Mouse (Mus musculus) ES-CJ7 (cell line): ENCODE data around the gene Rasgrf1.

Experiments
- DNase-seq: peaks from one replicate; pipeline ENCODE4 v3.0.0; 2011; ENCODE audit warnings: low read depth, low spot score

The Rasgrf1 gene

DNA sequence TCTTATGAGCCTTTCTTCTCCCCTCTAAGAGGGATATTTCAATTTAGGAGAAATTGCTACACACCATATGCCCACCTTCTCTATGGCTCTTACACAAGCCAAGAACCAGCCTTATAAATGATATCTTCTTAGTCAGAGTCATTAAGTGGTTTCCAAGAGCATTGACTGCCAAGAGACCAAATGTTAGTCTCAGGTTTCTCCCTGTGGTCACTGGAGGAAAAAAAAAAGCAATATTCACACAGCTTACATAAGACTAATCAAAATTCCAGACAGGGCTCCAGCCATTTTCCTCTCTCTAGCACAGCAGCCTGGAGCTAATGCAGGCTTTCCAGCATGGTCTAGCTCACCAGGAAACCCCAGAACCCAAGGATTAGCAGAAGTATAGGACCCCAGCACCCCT, 3.1 kb upstream of the Rasgrf1 start:
- DNase-seq, result no peak

DNA sequence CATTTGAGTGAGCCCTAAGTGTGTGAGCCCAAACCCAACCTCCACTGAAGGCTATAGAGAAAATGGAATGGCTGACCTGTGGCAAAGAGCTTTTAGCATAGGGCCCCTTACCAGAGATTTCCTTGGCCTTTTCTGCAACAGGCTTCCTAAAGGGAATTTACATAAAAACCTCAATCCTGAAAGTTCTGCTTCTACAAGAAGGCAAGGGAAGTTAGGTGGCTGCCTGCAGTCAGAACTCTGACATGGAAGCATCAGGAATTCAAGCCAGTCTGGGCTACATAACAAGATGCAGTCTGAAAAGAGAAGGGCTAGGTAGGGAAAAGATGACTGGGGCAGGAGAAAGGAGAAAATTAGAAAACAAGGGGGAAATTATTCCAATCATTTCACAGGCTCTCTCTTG, 1.8 kb upstream of the Rasgrf1 start:
- no peak for DNase-seq

DNA sequence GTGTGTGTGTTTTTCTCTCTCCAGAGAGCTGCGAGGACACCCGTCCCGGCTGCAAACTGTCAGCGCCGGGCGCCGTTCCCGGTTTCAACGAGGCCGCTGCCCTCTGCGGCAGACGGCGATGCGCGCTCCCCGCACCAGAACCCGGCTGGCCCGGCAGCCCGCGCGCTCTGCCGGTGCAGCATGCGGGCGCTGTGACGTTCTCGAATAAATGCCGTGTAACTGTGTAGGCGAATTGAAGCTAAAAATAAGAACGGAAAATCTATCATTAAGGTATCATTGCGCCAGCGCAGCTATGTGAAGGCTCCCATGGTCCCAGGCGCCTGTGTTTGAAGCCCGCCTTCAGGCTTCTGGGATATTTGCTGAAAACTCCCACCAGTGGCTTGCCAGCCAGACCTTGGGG, 1.1 kb upstream of the Rasgrf1 start:
- DNase-seq, result no peak

DNA sequence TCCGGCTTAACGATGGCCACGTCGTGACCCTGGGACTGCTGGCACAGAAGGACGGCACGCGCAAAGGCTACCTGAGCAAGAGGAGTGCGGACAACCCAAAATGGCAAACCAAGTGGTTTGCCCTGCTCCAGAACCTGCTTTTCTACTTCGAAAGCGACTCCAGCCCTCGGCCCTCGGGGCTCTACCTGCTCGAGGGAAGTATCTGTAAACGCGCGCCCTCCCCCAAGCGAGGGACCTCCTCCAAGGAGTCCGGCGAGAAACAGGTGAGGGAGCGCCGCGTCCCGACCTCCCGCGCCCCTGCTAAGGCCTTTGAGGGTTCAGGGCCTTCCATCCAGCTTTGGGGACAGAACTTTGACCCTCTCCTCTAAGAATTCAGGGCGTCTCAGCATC, 298 bp downstream of the Rasgrf1 start:
- DNase-seq, result peak; percentile 43

DNA sequence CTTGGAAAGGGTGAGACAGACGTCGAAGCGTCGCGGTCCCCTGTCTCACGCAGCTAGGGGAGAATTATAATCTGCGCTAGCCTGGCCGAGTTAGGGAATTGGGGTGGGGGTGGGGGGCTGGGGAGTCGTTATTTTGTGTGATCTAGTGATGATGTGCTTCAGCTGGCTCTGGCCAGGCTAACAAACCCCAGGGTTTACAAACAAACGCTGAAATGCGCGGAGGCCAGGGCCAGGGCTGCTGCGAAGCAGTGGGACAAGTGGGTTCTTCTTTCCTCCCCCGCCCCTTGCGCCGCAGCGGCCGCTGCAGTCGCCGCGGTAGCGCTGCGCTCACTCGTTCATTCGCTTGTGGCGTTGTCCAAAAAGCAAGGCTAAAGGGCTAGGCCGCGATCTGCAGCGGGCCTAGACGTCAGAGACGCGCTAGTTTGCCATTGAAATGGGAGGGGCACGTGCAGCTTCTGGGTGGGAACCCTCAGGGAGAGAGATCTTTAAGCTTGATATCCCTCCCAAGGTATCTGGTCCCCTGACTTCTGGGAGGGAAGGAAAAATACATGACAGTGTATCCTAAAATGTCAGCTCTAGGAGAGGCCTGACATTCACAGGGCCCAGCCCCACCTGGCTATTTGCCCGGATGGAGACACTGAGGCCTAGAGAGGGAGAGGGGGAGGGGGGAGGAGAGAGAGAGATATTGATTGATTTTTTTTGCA, 1.2 kb downstream of the Rasgrf1 start:
- DNase-seq, result peak; percentile 52

DNA sequence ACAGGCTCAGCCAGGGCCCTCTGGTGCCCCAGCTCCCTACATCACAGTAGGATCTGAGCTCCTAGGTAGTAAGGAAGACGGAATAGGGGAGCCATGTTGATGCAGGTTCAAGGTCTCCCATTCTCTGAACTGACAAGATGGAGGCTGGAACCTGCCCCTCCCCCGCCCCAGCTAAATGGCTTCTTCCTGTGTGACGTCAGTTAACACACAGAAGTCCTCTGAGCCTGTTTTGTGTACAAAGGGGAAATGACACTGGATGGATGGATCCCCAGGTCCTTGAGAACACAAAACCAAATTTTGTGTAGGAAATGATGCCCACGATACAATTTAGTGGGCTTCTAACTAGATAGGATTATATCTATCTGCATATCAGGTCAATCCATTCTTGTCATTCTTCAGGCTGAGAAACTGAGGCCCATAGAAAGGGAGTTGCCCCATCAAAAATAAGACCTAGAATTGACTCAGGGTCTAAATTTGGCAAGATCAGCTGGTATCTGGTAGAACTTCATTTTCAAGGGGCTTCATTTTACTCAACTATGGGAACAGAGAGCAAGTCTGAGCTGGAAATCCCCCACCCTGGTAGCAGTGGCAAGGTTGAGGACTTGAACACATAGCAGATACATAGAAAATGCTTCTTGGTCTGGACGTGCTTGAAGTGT, 2.3 kb downstream of the Rasgrf1 start:
- DNase-seq, result peak; percentile 20

DNA sequence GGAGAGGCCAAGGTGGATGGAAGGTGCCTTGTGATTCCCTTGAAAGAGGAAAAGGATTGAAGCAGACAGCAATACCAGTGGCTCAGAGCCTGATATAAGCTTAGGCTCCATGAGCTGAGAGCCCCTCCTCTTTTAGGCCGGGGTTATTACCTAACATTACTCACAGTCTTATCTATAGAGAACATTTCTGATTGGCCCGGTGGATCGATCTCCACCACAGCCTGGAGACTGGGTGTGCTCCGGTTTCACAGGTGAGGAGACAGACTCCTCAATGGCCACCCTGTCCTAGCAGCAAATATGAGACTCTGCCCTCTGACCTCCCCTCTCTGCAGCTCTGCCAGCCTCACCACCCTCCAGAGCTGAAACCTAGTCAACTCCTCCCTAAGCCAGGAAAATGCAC, 3.4 kb downstream of the Rasgrf1 start:
- no peak for DNase-seq

DNA sequence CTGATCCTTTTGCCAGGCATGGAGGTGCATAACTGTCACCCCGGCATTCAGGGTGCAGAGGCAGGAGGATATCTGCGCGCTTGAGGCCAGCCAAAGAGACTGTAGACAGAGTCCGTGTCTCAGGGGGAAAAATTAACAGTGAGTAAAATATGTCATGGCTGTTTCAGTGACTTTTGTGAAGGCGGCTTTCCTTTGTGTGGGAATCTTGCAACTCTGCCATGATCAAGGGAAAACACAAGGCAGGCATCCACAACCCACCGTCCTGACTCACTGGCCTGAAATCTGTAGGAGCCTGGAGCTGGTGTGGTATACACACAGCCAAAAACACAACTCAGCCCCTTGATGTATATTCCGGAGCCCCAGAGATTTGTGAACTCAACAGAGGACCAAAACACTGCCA, 6.8 kb downstream of the Rasgrf1 start:
- DNase-seq, result no peak

DNA sequence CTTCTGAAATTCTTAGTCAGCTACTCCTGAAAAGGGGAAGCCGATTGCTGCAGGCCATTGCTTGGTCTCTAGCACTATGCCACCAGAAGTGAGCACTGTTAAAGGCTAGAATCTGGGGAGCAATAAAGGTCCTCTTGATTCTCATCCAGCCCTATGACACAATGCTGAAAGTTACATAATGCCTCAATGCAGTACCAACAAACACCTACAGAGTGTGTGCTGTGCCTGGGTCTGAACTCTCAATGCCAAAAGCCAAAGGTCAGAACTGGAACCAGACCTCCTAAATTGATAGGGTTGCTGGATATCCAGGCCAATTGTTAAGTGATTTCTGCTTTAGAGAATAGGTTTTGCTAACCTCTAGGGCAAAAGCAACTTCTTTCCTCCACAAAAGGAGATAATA, 7.7 kb downstream of the Rasgrf1 start:
- DNase-seq, result no peak

DNA sequence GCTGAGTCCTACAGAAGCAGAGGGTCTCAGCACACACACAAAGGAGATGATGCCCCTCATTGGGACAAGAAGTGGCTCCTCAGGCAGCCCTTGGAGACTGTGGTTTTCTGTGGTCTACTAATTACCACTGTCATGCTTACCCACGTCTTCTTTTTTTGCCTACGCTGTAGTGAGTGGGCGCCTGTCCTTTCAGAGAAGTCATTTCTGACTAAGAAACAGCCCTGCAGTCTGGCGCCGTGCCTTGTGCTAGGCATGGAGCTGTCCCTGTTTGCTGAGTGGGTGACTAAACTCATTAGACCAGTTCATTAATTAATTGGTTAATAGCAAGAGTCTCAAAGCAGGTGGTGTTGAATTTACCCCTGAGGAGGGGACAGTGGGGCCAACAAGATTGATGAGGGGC, 9.1 kb downstream of the Rasgrf1 start:
- DNase-seq, result no peak

DNA sequence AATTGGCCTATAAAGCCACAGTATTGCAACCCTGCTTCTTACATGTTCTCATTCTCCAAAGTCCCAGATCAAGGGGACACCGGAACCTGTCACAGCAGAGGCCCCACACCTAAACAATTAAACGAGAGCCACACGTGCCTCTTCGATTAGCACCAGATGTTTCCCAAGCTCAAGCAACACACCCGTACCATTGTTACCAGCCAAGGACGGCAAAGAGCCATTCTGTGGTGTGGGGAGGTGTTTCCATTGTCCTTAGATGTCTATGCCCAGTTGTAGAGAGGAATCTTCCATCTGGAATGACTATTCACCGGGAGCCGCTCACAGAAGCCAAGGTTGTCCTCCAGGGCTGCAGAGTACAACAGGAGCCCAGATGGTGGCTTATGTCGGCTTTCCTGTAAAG, 11.4 kb downstream of the Rasgrf1 start:
- no peak for DNase-seq

DNA sequence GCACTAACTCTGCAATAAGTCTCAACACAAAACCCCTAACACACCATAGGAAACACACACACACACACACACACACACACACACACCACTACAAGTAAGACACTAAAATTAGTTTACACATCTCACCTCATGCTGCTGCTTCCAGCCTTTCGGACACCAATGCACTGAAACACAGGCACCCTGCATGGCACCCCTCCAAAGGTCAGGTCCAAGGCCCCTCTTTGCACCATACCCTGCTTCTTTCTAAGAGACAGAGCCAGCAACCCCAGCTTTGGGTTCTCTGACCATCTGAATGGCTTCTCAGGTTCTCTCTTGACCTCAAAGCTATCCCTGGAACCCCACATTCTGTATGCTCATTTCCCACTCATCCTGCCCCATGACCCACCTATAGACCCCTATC, 13.0 kb downstream of the Rasgrf1 start:
- DNase-seq, result no peak

DNA sequence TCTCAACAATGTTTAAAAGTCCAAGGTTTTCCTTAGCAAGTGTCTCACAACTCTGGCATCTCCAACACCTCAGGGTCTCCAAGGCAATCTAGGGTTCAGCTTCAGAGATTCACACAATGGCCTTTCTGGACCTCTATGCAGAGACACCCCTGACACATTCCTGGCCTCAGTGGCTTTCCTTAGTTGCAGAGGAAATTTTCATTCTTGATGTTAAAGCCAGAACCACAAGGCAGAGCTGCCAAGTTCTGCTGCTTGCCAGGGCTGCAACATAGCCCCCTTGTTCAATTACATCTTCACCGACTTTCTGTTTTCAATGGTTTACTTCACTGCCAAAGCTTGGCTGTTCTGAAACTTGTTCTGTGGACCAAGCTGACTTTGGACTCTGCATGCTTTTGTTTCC, 15.1 kb downstream of the Rasgrf1 start:
- DNase-seq, result no peak

DNA sequence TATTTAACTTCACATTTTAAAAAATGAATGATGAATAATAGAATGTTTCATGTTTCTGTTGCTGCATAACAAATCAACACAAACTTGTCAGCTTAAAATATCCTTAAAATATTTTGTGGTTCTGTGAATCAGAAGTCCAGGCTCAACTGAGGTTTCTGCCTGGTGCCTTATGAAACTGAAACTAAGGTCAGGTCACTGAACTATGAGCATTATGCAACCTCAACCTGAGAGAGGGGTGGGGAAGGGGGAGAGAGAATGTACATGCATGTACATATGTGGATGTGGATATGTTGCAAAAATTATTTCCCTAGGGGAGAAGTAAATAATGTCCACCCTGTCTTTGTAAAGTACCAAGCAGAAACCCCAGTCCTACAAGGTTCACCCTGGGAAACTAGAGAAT, 18.8 kb downstream of the Rasgrf1 start:
- no peak for DNase-seq

DNA sequence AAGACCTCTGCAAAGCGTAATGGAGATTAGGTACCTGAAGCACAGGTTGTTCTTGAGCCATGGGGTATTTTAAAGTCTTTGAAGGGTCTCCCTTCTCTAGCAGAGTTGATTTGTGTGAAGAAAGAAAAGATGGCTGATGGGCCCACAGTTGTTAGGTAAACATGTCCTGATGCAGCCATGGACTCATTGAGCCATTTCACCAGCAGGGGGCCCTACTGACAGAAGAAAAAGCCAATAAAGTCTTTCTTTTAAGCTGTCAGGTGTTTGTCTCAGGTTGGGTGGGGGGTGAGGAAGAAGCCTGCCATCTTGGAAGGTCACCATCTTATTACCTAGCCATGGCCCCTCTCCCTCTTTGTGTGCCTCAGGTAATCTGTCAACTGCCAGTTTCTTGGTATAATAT, 30.7 kb downstream of the Rasgrf1 start:
- DNase-seq, result peak; percentile 25

DNA sequence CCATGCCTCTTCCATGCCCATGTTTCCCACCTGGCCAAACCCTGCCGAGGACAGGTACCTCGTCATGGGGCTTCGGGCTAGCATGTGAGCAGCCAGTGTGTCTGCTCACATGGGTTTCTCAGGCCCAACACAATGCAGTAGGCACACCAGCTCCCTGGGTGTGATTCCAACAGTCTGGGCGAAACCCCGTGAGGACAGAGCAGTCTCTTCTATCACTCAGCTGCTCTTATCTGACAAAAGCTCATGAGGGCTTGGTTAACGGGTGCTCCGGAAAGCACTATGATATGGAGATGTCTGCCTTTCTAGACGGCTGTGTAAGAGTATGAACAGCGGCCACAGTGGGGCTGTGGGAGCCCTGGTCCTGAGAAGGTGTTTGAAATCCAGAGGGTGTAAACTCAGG, 37.1 kb downstream of the Rasgrf1 start:
- no peak for DNase-seq

DNA sequence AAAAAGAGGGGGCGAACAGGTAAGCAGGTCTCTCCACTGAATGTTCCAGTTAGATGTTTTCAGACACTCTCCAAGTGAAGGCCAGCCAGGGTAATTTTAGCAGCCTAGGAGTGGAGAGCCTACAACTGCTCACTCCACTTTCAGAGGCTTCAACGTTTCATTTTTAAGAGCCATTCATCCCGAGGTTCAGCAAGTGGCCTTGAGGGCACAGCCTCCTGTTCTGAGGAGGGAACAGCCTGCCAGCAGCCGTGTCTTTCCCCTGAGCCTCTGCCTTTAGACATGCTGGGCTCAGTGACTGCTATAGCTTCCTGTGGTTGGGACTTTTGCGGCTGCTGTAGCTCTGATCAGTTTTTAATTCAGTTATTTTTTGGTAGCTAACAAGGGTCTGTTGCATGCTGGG, 38.9 kb downstream of the Rasgrf1 start:
- no peak for DNase-seq

DNA sequence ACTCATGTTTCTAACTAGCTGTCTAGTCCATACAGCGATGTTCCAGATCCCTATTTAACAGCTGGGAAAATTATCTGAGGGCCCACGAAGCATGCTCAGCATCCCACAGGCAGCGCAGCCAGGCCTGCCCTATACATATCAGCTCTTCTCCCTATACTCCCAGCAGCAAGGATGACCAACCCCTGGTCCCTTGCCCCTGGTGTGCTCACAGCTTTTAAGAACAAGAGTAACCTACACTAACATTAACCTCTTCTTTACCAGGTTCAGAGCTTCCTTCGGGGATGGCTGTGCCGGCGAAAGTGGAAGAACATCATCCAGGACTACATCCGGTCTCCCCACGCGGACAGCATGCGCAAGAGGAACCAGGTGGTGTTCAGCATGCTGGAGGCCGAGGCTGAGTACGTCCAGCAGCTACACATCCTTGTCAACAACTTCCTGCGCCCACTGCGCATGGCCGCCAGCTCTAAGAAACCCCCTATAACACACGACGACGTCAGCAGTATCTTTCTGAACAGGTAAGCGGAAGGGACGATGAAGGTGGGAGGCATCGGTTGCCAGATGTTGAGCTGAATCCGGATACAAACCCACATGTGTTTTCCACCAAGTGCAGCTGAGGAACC, 44.0 kb downstream of the Rasgrf1 start:
- DNase-seq, result no peak

DNA sequence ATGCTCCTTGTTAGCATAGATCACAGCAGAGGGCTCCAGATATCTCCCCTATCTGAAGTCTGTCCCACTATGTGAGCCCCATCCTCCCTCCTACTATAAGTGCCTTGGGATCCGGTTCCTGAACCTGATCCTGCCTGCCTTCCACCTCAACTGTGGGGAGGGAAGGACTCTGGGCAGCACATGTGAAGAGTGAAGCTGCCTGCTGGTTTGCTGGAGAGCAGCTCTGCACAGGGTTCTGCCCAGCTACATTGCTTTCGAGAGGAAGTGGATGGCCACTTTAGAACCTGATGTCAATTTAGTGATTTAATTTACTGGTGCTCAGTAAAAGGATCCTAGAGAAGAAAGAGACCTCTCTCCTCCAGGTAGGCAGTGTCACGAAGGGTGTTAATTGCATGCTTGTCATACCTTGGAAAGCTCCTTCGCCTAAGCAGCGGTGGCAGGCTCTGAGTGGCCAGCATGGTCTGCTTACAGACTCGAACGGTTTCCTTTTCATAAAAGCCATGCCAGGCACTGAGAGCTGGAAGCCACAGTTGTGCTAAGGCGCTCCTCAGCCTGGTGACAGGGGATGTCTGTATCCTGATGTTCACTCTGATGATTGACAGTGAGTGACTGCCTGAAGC, 45.3 kb downstream of the Rasgrf1 start:
- DNase-seq, result no peak

DNA sequence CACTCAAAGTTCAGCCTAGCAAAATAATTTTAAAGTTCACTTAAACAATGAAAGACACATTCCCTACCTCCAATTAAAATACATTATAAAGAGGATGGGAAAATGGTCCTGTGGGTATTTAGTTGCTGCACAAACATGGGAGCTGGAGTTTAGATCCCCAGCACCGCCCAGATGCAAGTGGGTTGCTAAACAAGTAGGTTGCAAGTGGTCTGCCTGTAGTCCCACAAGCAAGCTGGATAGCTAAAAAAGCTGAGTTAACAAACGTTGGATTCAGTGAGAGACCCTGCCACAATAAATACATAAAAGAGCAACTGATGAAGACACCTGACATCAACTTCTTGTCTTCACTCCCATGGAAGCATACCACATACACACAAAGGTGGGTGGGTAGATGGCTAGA, 49.3 kb downstream of the Rasgrf1 start:
- DNase-seq, result no peak

DNA sequence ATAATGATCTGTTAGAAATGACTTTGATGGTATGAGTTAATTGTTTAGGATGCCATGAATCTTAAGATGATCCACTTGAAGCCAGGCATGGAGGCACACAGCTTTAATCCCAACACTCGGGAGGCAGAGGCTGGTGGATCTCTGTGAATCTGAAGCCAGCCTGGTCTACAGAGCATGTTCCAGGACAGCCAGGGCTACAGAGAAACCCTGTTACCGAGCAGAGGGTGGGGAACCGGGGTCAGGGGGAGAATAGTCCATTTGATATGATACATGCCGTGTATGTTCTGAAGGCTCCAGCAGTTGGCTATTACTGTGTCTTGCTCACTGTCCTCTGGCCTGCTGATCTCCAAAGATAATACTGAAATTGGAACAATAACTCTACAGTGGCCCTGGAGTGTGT, 54.4 kb downstream of the Rasgrf1 start:
- no peak for DNase-seq

DNA sequence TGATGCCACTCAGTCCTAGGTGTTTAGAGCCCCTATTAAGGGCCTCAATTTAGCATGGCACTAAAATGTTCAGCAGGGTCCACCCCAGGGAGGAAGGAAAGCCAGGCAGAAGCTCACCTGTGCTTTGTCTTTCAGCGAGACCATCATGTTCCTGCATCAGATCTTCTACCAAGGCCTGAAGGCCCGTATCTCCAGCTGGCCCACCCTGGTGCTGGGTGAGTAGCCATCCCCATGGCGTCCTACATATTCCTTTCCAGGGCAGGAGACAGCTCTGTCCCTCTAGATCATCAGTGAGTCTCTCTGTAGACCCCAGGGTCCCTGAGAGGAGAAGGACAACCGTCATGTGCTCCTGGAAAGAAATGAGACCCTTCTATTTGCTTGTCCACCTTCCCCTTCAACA, 58.0 kb downstream of the Rasgrf1 start:
- no peak for DNase-seq
